Mouse (Mus musculus) fat pad, adult 2 months (tissue): ENCODE measurements around the gene Tollip.
"Not testable (repeated sequence)": the region's sequence is repeated elsewhere in the genome, so short reads cannot be mapped to it uniquely, and the experiment has no call there.

ENCODE experiments used
- DNase-seq: peaks from one replicate; pipeline ENCODE4 v3.0.0-alpha.2; 2011; ENCODE audit warnings: low read depth, low spot score; ENCODE audit errors: extremely low read depth

Gene Tollip

DNA sequence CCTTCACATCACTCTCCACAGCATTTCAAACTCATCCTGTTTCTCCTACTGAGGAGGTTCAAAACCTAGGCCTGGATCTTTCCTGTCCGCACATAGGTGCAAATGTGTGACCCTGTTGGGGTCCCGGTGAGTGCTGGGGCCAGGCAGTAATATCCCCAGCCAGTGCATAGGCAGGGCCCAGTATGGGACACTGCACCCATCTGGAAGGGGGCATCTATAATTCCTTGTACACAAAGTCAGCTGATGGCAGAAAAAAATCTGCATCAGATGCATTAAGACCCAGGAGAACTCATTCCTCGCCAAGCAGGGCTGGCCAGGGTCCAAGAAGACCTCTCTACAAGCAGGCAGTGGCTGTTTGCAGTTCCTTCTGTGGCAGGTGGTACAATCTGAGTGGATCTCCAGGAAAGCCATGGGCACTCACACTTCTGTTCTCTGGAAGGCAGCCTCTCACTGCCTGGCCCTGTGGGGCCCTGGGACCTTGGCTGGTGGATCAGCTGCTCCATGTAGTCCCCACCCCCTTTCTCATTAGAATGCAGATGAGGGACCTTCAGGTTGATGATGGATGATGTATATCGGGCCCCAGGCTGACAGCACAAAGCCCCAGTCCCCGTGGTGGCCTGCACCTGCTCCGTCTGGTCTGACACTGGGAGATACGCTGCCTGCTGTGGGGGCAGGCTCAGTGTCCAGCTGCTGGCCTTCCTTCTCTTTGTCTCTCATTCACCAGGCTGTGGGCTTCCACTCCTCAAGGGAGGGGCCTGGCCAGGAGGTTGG, 16.0 kb upstream of the Tollip start:
- no peak for DNase-seq

DNA sequence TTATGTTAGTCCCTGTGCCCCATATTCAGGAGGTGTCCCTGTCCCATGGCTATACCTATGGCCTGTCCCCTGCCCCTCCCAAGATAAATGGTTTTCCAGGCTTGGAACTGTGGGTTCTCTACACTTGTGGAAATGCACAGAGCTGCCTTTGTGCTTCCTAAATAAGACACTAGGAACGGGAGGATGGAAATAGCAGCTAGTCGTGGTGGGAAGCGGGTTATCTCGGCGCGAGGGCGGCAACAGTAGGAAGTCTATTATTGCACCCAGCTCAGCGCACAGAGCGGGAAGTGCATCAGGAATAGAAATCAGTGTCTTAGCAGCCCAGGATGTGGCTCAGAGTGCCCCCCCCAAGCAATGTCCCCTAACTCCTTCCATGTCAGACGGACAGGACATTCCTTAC, 10.3 kb upstream of the Tollip start:
- DNase-seq: no peak

DNA sequence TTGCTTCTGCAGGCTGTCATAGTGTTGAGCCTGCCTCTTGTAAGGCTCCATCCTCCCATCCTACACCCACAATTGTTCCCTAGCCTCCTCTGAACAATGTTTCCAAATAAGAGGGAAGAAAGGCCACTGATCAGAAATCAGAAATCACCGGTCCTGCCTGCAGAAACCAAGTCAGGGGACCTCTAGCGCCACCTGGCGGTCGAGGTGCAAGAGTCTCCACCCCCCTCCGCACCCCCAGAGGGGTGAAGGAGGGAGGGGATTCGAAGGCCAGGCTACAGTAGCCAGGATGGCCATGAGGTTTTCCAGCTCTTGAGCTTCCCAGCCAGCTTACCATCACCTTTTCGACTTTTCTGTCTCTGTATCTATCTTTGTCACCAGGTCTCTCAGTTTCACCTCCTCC, 6.6 kb upstream of the Tollip start:
- no peak for DNase-seq

DNA sequence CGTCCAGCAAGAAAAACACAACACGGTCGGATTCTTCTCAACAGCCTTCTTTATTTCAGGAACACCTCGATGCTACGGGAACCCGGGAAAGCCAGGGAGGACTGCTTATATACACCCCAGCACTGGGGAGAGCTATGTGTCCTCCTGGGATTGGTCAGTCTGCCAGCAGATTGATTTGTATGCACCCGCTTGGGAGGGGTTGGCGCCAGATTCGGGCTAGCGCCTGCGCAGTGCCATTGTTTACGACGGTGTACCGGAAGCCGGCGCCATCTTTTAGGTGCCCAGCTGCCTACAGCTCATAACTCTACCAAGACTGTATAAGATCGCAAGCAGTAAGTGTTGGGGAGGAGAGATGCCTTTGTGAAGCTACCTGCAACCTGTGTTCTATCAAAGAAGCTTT, 5.8 kb upstream of the Tollip start:
- DNase-seq: not testable (repeated sequence)

DNA sequence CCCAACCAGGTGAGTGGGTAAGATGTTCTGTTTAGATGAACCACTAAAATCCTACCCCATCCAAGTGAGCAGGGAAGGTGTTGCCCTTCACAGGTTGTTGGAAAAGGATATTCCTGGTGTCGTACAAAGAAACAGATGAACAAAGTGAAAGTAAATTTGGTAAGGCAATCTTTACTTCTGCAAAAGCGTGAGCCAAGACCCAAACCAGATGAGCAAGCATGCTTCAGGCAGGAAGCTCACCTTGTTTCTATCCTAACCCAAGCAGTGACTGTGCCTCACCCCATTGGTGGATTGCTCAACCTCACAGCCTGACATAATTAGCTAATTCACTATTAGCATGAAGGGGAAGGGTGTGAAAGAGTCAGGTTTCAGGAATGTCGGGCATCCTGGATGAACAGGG, 7.0 kb downstream of the Tollip start:
- DNase-seq: peak; percentile 28

DNA sequence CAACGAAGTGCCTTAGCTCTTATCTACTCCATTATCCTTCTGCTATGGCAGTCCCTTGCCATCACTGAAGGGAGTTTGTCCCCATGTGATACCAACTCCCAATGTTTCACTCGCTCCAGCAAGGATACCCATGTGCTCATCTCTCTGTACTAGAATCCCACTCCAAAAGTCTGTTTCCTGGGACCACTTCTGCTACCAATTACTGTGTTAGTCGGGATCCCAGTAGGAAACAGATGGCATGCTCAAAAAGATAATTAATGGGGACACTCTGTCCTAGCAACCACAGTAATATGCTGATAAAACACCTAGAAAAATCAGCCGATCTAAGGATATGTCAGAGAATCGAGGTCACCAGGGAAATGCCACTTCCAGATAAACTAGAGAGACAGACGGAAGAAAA, 9.7 kb downstream of the Tollip start:
- DNase-seq: no peak

DNA sequence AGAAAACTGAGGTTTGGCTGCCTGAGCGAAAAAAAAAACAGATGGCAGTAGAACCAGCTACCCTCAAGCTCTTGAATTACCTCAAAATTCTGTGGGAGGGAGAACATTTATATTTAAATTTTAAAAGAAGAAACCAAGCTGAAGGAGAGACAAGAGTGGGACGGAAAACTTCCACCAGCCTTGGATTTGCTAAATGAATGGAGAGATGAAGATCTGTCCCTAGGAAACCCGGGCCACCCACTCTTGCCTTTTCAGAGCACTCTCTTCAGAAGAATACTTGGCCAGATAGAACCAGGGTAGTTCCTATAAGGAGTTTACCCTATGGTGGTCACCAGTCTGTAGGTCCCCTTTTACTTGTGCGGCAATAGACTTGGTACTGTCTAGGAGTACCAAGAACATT, 15.5 kb downstream of the Tollip start:
- DNase-seq: no peak

DNA sequence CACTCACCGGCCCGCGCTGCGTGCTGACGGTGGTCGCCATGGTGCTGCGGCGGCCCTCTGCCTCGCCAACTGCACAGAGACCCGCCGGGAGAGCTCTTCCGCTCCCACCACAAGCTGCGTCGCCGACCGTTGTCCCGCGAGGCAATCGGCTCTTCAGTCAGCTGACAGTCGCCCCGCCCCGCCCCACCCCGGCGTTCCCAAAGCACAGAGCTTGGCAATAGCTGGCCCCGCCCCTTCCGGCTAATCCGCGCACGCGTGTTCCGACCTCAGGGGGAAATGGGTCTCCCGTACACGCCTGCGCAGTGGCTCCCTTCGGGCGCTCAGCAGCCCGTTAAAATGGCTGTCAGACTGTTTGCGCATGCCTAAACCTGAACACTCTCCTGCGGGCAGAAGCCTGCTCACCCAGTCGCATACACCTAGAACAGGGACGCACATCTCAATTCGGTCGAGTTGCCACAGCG, 16.0 kb downstream of the Tollip start:
- DNase-seq: peak; percentile 37

DNA sequence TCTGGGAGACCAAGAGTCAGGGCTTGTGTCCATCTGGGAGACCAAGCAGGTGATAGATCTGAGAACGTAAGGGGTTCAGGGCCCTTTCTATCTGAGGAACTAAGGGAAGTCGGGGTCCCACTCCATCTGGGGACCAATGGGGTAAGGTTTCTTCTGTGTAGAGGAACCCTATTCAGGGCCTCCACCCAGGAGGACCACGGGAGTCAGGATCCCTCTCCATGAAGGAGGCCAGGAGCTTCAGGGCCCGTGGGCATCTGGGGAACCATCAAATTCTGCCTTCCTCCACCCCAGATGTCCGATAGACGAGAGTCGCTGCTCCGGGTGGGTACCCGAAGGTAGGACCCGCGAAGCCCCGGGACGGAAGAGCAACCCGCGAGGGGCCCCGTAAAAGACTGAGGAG, 16.5 kb downstream of the Tollip start:
- DNase-seq: no peak

DNA sequence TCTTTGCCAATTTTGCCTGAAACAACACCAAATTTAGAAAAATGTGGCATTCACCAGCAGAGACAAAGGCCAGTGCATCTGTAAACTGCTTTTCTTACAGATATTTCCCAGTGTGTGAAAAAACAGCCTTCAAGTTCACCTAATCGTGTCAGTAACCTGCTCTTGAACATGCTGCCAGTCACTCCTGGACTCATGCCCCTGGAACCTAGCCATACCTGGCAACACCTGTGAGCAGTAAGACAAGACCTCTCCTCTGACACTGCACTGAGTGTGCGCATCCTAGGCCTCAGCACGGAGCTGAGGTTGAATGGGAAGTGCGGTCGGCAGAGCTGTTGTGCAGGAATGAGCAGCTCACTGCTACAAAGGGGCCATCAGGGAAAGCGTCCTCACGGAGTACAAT, 26.2 kb downstream of the Tollip start:
- DNase-seq: peak; percentile 16

DNA sequence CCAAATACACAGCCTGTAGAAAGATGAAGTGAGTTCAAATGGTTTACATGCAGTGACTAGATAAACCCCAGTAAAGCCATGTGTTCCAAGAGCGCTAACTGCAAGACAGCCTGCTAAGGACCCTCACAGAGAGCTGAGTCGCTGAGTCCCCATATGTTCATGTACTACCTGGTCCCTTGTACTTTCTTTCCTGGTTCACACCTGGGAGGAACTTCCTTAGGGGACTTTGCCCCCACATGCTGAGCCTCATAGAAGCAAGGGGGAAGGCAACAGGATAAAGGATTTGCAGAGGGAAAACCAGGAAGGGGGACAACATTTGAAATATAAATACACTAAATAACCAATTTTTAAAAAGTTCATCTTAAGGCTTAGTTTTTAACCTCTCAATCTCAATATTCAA, 39.5 kb downstream of the Tollip start:
- no peak for DNase-seq

DNA sequence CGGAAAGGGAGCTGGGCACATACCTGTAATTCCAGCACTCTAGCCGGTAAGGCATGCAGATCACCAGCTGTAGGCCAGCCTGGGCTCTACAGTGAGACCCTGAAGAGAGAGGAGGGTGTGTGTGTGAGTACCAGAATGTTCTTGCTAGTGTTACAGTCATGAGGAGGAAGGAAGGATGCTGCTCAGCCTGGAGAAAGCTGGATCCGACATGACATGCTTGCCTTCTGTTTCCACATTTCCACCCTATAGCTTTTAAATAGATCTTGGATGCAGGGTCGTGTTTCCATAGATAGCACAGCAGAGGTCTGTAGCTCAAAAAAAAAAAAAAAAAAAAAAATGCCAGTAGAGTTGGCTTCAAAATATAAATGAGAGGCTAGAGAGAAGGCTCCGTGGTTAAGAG, 43.4 kb downstream of the Tollip start:
- no peak for DNase-seq

DNA sequence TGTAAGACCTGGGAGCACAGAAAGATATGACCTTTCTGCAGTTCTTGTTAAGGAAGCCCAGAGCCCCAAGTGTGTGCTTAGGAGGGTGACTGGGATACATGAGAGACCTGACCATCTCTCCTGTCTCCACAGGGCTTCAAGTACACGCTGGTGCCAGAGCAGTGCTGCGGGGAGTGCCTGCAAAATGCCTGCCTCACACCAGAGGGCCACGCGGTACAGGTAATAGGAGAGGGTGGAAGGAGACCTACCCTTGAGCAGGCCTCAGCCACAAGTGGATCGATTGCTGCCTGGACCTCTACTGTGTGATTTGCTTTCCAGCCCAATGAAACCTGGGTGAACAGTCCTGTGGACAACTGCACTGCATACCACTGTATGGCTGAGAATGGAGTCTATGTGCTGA, 47.8 kb downstream of the Tollip start:
- DNase-seq: no peak

DNA sequence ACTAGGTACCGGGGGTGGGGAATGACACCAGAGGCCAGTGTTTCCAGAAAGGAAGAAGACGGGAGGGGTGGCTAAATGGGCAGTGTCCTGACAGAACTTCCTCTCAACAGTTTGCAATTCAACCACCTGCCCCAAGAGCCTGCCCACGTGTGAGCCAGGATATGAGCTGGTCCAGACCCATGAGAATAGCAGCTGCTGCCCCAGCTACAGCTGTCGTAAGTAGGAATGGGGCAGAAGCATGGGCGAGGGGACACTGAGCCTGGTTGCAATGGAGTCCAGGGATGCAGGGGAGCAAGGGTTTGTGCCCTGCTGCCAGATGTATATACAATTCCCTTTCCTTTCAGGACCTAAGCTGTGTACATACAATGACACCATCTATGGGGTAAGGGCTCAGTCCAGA, 48.7 kb downstream of the Tollip start:
- DNase-seq: no peak

DNA sequence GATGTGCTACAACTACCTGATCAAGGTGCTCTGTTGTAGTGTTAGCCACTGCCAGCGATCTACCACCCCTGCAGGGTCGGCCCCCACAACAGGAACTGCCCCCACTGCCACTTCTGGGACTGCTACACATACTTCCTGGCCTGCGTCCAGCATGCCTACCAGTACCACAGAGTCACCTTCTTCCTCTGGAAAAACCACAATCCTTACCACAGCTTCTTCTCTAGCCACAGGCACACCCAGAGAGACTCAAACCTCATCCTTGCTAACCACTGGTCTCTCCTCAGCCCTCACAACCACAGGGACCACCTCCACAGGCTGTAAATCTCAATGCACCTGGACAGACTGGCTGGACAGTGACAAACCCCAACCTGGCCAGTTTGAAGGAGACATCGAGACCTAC, 57.3 kb downstream of the Tollip start:
- DNase-seq: no peak

DNA sequence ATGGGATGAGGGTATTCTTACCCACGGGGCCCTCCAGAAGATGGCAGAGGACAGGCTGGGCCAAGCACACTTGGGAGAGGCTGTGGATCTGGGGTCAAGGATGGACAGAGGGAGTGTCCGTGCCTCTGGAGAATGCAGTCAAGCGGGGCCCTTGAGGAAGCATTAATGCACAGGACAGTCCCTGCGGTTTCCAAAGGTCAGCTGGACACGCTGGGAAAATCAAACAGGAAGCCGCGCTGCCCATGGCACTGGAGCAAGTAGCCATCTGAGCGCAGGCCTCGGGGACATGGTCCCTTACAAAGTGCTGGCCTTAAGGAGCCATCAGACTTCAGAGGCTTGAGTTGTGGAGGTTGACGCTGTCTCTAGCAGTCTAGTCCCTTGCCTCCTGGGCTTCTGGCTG, 78.0 kb downstream of the Tollip start:
- no peak for DNase-seq

DNA sequence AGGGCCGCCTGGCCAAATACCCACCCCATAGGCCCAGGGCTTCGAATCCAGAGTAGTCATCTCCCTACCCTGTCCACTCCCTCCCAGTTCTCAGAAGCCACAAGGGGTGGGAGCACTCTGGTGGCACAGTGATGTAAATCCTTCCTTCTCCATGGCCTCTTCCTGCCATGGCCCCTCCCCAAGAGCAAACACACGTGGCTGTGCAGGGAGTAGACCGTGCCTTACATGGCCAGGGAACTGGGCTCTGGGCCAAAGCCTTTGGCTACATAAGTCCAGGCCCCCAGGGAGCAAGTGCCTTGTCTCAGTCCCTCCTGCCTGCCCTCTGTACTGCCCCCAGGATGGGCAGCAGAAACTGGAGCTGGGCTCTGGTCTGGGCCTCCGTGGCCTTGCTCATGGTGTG, 79.5 kb downstream of the Tollip start, which contains the start of gene Muc5b:
Muc5b (plus strand) TSS at position 292 of the 400 bp plus-strand sequence.
- DNase-seq: no peak

DNA sequence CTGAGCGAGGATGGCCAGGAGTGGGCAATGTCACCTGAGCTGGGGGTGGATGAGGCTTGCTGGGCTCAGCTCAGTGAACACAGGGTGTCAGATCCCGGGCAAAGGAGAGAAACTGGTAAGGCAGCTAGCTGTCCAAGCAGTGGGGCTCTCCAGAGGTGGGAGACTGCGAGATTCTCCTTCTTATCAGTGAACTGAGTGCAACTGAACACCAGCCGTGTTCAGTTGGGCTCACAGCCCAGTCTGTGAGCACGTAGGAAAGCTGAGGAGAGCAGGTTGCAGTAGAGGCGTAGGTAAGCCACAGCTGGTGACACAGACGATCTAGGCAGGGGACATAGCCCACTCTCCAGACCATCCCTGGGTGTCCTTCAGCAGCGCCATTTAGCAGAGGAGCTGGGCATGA, 81.9 kb downstream of the Tollip start:
- DNase-seq: no peak

DNA sequence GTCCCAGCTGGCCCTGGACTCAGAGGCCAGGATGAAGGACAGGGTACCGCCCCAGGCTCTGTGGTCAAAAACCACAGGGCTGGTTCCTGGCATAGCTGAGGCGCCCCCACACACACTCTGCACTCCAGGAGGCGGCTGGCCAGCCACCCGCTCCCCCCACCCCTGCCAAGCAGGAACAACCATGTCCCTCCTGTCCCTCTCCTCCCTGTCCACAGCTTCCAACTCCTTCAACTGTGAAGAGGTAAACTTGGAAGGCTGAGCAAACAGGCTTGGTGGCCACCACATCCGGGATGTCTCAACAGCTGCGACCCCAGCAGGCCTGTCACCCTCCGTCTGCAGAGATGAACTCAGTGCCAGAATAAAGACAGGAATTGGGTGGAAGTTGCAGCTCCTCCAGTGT, 82.4 kb downstream of the Tollip start:
- no peak for DNase-seq
